Mouse (Mus musculus) megakaryocyte, embryonic 14.5 days (primary cell): ENCODE measurements around the gene Nat10.

Experiments
- FLI1 ChIP-seq: IDR thresholded peaks from 2 replicates; pipeline ENCODE4 v1.6.1; 2012; ENCODE audit warnings: low read length, inconsistent platforms, mixed read lengths
- GATA1 ChIP-seq: IDR thresholded peaks from 3 replicates; pipeline ENCODE4 v1.6.1; 2012; ENCODE audit warnings: mixed read lengths, low read length, inconsistent platforms, borderline replicate concordance

DNA sequence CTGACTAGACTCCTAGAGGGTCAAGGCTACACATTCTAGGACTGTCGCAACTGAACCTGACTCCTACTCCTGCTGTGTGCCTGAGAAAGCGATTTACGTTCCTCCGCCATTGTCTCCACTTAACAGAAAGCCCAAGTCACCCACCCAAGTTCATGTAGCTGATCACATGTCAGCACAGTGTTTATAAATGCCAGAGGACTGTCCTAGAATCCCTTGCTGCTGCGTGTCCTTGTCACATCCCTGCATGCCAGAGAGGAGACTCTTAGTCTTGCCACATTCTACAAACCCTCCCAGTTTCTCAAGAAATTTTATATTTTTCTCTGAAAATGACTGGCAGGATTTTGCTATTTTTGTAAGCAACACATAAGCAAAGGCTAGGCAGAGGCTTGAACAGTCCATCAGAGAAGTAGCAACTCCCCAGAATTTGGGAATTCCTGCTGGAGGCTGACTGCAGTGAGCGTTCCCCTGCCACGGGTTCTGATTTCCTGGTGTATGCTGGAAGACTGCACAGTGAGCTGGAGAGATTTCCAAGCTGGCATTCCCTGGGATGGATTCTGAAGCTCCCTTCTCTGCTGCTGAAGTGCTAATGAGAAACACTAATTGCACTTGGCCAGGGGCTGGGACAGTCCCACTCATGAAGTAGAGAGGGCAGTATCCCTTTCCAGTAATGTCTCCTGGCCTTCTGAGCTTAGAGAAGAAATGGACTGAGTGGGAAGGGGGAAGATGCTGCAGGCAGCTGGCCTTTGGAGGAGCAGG is 83.3 kb downstream of the Nat10 start:
- no peak for TF ChIP-seq GATA1
- no peak for TF ChIP-seq FLI1
